Mouse (Mus musculus): ENCODE results near the gene Ap1g1. TPM values are rescaled to one million over a fixed set of nuclear protein-coding genes. Genes with fewer than 3 reads are reported as not detected.

The Ap1g1 gene
- total RNA-seq, 1 experiment: 51.4 TPM

GRCm38 (mm10) chr8:109807401-109808119 lies 29.2 kb downstream of the Ap1g1 start:
- H3K4me3 ChIP-seq (ENCODE audit: insufficient read depth in 1 of 2, low read depth in 1 of 2, low read length in 2 of 2, poor library complexity in 1 of 2, severe bottlenecking in 1 of 2): no peak overlapping the region
- H3K9me3 ChIP-seq (ENCODE audit: control insufficient read depth, insufficient read depth, low read depth, low read length): no peaks in the 10 kb centered on the region
- H3K4me1 ChIP-seq (ENCODE audit: control insufficient read depth in 2 of 2, insufficient read depth in 2 of 2, low read length in 2 of 2, poor library complexity in 1 of 2): no peaks in the 10 kb centered on the region
- in situ Hi-C loops (cut with MboI; ENCODE audit: low sequenced_read_pairs in 2 of 2, unreplicated experiment in 2 of 2): no loop called here
- no peak for TF ChIP-seq CHD2 (IDR thresholded peaks at IDR 0.05; ENCODE audit: low read depth, low read length)
- no peak for TF ChIP-seq HCFC1 (IDR thresholded peaks at IDR 0.05; ENCODE audit: borderline replicate concordance, insufficient read depth, low read length)
- TF ChIP-seq MAFK (IDR thresholded peaks at IDR 0.05; ENCODE audit: insufficient read depth, low read depth, low read length): no peak
- TF ChIP-seq ZNF384 (IDR thresholded peaks at IDR 0.05; ENCODE audit: low read depth, low read length): no peak
- no peak for TF ChIP-seq ZC3H11A (IDR thresholded peaks at IDR 0.05; ENCODE audit: borderline replicate concordance, low read depth, low read length)
- H3K27ac ChIP-seq (ENCODE audit: insufficient read depth, low read depth, low read length, poor library complexity, severe bottlenecking): no peak overlapping the region
- H3K9ac ChIP-seq (ENCODE audit: insufficient read depth, low read depth, low read length, poor library complexity, severe bottlenecking): no peak overlapping the region
- no peak for DNase-seq (ENCODE audit: low read depth, low spot score)
- no peaks in the 10 kb centered on the region; the same call in 1 of the 2 replicates for H3K36me3 ChIP-seq (ENCODE audit: control insufficient read depth, insufficient read depth, low read length, poor library complexity, severe bottlenecking)

- Histone ChIP-seq H3K9me3 (ENCODE audit: control insufficient read depth, insufficient read depth, low read depth, low read length) (no peaks in the 10 kb centered on the region), H3K27ac (ENCODE audit: insufficient read depth, low read depth, low read length, poor library complexity, severe bottlenecking) (no peak overlapping the region), H3K4me1 (ENCODE audit: control insufficient read depth in 2 of 2, insufficient read depth in 2 of 2, low read length in 2 of 2, poor library complexity in 1 of 2) (no peaks in the 10 kb centered on the region), H3K36me3 (ENCODE audit: control insufficient read depth, insufficient read depth, low read length, poor library complexity, severe bottlenecking) (no peaks in the 10 kb centered on the region; the same call in 1 of the 2 replicates), H3K9ac (ENCODE audit: insufficient read depth, low read depth, low read length, poor library complexity, severe bottlenecking) (no peak overlapping the region), H3K4me3 (ENCODE audit: insufficient read depth in 1 of 2, low read depth in 1 of 2, low read length in 2 of 2, poor library complexity in 1 of 2, severe bottlenecking in 1 of 2) (no peak overlapping the region)
- DNase-seq (ENCODE audit: low read depth, low spot score): no peak
- TF ChIP-seq ZC3H11A (IDR thresholded peaks at IDR 0.05; ENCODE audit: borderline replicate concordance, low read depth, low read length) (no peak), ZNF384 (IDR thresholded peaks at IDR 0.05; ENCODE audit: low read depth, low read length) (no peak), MAFK (IDR thresholded peaks at IDR 0.05; ENCODE audit: insufficient read depth, low read depth, low read length) (no peak), HCFC1 (IDR thresholded peaks at IDR 0.05; ENCODE audit: borderline replicate concordance, insufficient read depth, low read length) (no peak), CHD2 (IDR thresholded peaks at IDR 0.05; ENCODE audit: low read depth, low read length) (no peak)
- in situ Hi-C loops (cut with MboI; ENCODE audit: low sequenced_read_pairs in 2 of 2, unreplicated experiment in 2 of 2): no loop called here
These were observed 29.7 kb downstream of the Ap1g1 start for GRCm38 (mm10) chr8:109808120-109808447.

- no peak for TF ChIP-seq ZC3H11A (IDR thresholded peaks at IDR 0.05; ENCODE audit: borderline replicate concordance, low read depth, low read length)
- no peak for TF ChIP-seq HCFC1 (IDR thresholded peaks at IDR 0.05; ENCODE audit: borderline replicate concordance, insufficient read depth, low read length)
- TF ChIP-seq ZNF384 (IDR thresholded peaks at IDR 0.05; ENCODE audit: low read depth, low read length): no peak
- TF ChIP-seq CHD2 (IDR thresholded peaks at IDR 0.05; ENCODE audit: low read depth, low read length): no peak
- TF ChIP-seq MAFK (IDR thresholded peaks at IDR 0.05; ENCODE audit: insufficient read depth, low read depth, low read length): no peak
- Histone ChIP-seq H3K36me3 (ENCODE audit: control insufficient read depth, insufficient read depth, low read length, poor library complexity, severe bottlenecking) (no peaks in the 10 kb centered on the region), H3K27ac (ENCODE audit: insufficient read depth, low read depth, low read length, poor library complexity, severe bottlenecking) (no peak overlapping the region), H3K4me1 (ENCODE audit: control insufficient read depth in 2 of 2, insufficient read depth in 2 of 2, low read length in 2 of 2, poor library complexity in 1 of 2) (no peaks in the 10 kb centered on the region), H3K9me3 (ENCODE audit: control insufficient read depth, insufficient read depth, low read depth, low read length) (no peaks in the 10 kb centered on the region), H3K4me3 (ENCODE audit: insufficient read depth in 1 of 2, low read depth in 1 of 2, low read length in 2 of 2, poor library complexity in 1 of 2, severe bottlenecking in 1 of 2) (no peak overlapping the region), H3K9ac (ENCODE audit: insufficient read depth, low read depth, low read length, poor library complexity, severe bottlenecking) (no peak overlapping the region)
- DNase-seq (ENCODE audit: low read depth, low spot score): no peak
- in situ Hi-C loops (cut with MboI; ENCODE audit: low sequenced_read_pairs in 2 of 2, unreplicated experiment in 2 of 2): no loop called here
These were observed 32.1 kb downstream of the Ap1g1 start for GRCm38 (mm10) chr8:109810434-109810833.

DNA sequence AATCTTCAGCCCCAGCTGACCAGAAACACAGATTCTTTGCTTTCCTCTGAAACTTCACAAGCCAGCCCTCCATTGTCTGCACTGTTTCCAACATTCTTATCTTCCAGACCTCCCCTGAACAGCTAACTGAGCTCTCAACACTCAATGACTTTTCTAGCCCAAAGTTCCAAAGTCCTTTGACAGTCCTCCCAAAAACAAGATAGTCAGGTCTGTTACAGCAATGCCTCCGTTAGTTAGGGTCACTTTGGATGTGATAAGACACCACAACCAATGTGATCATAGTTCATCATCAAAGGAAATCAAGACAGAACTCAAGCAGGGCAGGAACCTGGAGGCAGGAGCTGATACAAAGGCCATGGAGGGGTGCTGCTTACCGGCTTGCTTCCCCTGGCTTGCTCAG lies 36.9 kb downstream of the Ap1g1 start:
- TF ChIP-seq CHD2 (IDR thresholded peaks at IDR 0.05; ENCODE audit: low read depth, low read length): no peak
- TF ChIP-seq HCFC1 (IDR thresholded peaks at IDR 0.05; ENCODE audit: borderline replicate concordance, insufficient read depth, low read length): no peak
- Histone ChIP-seq H3K36me3 (ENCODE audit: control insufficient read depth, insufficient read depth, low read length, poor library complexity, severe bottlenecking) (no peaks in the 10 kb centered on the region), H3K27ac (ENCODE audit: insufficient read depth, low read depth, low read length, poor library complexity, severe bottlenecking) (no peak overlapping the region), H3K4me3 (ENCODE audit: insufficient read depth in 1 of 2, low read depth in 1 of 2, low read length in 2 of 2, poor library complexity in 1 of 2, severe bottlenecking in 1 of 2) (no peak overlapping the region), H3K4me1 (ENCODE audit: control insufficient read depth in 2 of 2, insufficient read depth in 2 of 2, low read length in 2 of 2, poor library complexity in 1 of 2) (peaks cover 0 to 2% of the 10 kb centered on the region in 2 experiments; a peak in 1 of 4 replicates), H3K9me3 (ENCODE audit: control insufficient read depth, insufficient read depth, low read depth, low read length) (no peaks in the 10 kb centered on the region), H3K9ac (ENCODE audit: insufficient read depth, low read depth, low read length, poor library complexity, severe bottlenecking) (no peak overlapping the region)
- in situ Hi-C loops (cut with MboI; ENCODE audit: low sequenced_read_pairs in 2 of 2, unreplicated experiment in 2 of 2): no loop called here
- DNase-seq (ENCODE audit: low read depth, low spot score): no peak

DNA sequence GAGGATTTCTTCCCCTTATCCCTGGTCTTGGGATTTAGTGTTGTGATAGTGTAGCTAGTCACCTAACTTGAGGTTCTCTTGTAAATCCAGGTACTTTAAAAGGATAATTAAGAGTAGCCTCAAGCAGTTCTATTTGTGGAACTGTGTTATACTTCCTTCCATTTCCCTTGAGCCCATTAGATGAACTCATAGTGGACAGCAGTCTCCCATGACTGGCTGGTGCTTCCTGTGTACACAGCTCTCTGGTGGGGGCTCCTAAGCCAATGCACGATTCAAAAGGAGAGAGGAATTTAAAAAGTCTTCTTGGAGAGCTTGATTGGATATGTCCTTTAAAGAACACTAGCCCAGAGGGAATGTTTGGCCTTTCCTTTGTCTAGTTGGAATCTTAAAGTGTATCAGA lies 39.6 kb downstream of the Ap1g1 start:
- no peak for DNase-seq (ENCODE audit: low read depth, low spot score)
- TF ChIP-seq ZNF384 (IDR thresholded peaks at IDR 0.05; ENCODE audit: low read depth, low read length) (no peak), HCFC1 (IDR thresholded peaks at IDR 0.05; ENCODE audit: borderline replicate concordance, insufficient read depth, low read length) (no peak), CHD2 (IDR thresholded peaks at IDR 0.05; ENCODE audit: low read depth, low read length) (no peak), MAFK (IDR thresholded peaks at IDR 0.05; ENCODE audit: insufficient read depth, low read depth, low read length) (no peak), ZC3H11A (IDR thresholded peaks at IDR 0.05; ENCODE audit: borderline replicate concordance, low read depth, low read length) (no peak)
- Histone ChIP-seq H3K27ac (ENCODE audit: insufficient read depth, low read depth, low read length, poor library complexity, severe bottlenecking) (no peak overlapping the region), H3K9ac (ENCODE audit: insufficient read depth, low read depth, low read length, poor library complexity, severe bottlenecking) (no peak overlapping the region), H3K36me3 (ENCODE audit: control insufficient read depth, insufficient read depth, low read length, poor library complexity, severe bottlenecking) (no peaks in the 10 kb centered on the region), H3K4me1 (ENCODE audit: control insufficient read depth in 2 of 2, insufficient read depth in 2 of 2, low read length in 2 of 2, poor library complexity in 1 of 2) (peaks cover 0 to 2% of the 10 kb centered on the region in 2 experiments; a peak in 1 of 4 replicates), H3K4me3 (ENCODE audit: insufficient read depth in 1 of 2, low read depth in 1 of 2, low read length in 2 of 2, poor library complexity in 1 of 2, severe bottlenecking in 1 of 2) (no peak overlapping the region), H3K9me3 (ENCODE audit: control insufficient read depth, insufficient read depth, low read depth, low read length) (no peaks in the 10 kb centered on the region)
- in situ Hi-C loops (cut with MboI; ENCODE audit: low sequenced_read_pairs in 2 of 2, unreplicated experiment in 2 of 2): no loop called here

Measured in ES-E14 (cell line).